Mouse (Mus musculus): ENCODE results near the gene Rtn4rl1. TPM values are rescaled to one million over a fixed set of nuclear protein-coding genes. Genes with fewer than 3 reads are reported as not detected.

Gene Rtn4rl1
- total RNA-seq, 1 experiment from 2014 or later: 0.47 TPM

- peak; percentile 86 for ATAC-seq (ENCODE audit: extremely low read depth, insufficient number of reproducible peaks, low FRiP score, poor library complexity, severe bottlenecking)
Measured at GRCm38 (mm10) chr11:75178672-75179208, 14.8 kb upstream of the Rtn4rl1 start, which contains the start of gene Ovca2. Ovca2 (minus strand) TSS chr11:75178835.

- ATAC-seq (ENCODE audit: extremely low read depth, insufficient number of reproducible peaks, low FRiP score, poor library complexity, severe bottlenecking): no peak
Measured at GRCm38 (mm10) chr11:75183917-75184570, 9.5 kb upstream of the Rtn4rl1 start.

- ATAC-seq (ENCODE audit: extremely low read depth, insufficient number of reproducible peaks, low FRiP score, poor library complexity, severe bottlenecking): no peak
Measured at GRCm38 (mm10) chr11:75184573-75184972, 9.0 kb upstream of the Rtn4rl1 start.

GRCm38 (mm10) chr11:75184986-75185385 lies 8.6 kb upstream of the Rtn4rl1 start:
- ATAC-seq (ENCODE audit: extremely low read depth, insufficient number of reproducible peaks, low FRiP score, poor library complexity, severe bottlenecking): peak; percentile 45

- ATAC-seq (ENCODE audit: extremely low read depth, insufficient number of reproducible peaks, low FRiP score, poor library complexity, severe bottlenecking): no peak
Measured at GRCm38 (mm10) chr11:75189713-75190370, 3.7 kb upstream of the Rtn4rl1 start.

GRCm38 (mm10) chr11:75190371-75190724 lies 3.2 kb upstream of the Rtn4rl1 start:
- ATAC-seq (ENCODE audit: extremely low read depth, insufficient number of reproducible peaks, low FRiP score, poor library complexity, severe bottlenecking): peak; percentile 84

- no peak for ATAC-seq (ENCODE audit: extremely low read depth, insufficient number of reproducible peaks, low FRiP score, poor library complexity, severe bottlenecking)
Measured at GRCm38 (mm10) chr11:75190905-75191441, 2.6 kb upstream of the Rtn4rl1 start, which contains the start of gene Dph1. Dph1 (minus strand) TSS chr11:75191241.

- no peak for ATAC-seq (ENCODE audit: extremely low read depth, insufficient number of reproducible peaks, low FRiP score, poor library complexity, severe bottlenecking)
Measured at GRCm38 (mm10) chr11:75191841-75192240, 1.7 kb upstream of the Rtn4rl1 start.

- ATAC-seq (ENCODE audit: extremely low read depth, insufficient number of reproducible peaks, low FRiP score, poor library complexity, severe bottlenecking): peak; percentile 33; the same call in 1 of the 2 replicates
Measured at GRCm38 (mm10) chr11:75192336-75193214, 1.0 kb upstream of the Rtn4rl1 start.

GRCm38 (mm10) chr11:75194121-75194849 lies 702 bp downstream of the Rtn4rl1 start:
- ATAC-seq (ENCODE audit: extremely low read depth, insufficient number of reproducible peaks, low FRiP score, poor library complexity, severe bottlenecking): no peak

GRCm38 (mm10) chr11:75194850-75195461 lies 1.4 kb downstream of the Rtn4rl1 start:
- no peak for ATAC-seq (ENCODE audit: extremely low read depth, insufficient number of reproducible peaks, low FRiP score, poor library complexity, severe bottlenecking)

- no peak for ATAC-seq (ENCODE audit: extremely low read depth, insufficient number of reproducible peaks, low FRiP score, poor library complexity, severe bottlenecking)
Measured at GRCm38 (mm10) chr11:75196131-75196530, 2.5 kb downstream of the Rtn4rl1 start.

GRCm38 (mm10) chr11:75197956-75198355 lies 4.4 kb downstream of the Rtn4rl1 start:
- no peak for ATAC-seq (ENCODE audit: extremely low read depth, insufficient number of reproducible peaks, low FRiP score, poor library complexity, severe bottlenecking)

- ATAC-seq (ENCODE audit: extremely low read depth, insufficient number of reproducible peaks, low FRiP score, poor library complexity, severe bottlenecking): no peak
Measured at GRCm38 (mm10) chr11:75198792-75199191, 5.2 kb downstream of the Rtn4rl1 start.

- no peak for ATAC-seq (ENCODE audit: extremely low read depth, insufficient number of reproducible peaks, low FRiP score, poor library complexity, severe bottlenecking)
Measured at GRCm38 (mm10) chr11:75199951-75200350, 6.4 kb downstream of the Rtn4rl1 start.

- no peak for ATAC-seq (ENCODE audit: extremely low read depth, insufficient number of reproducible peaks, low FRiP score, poor library complexity, severe bottlenecking)
Measured at GRCm38 (mm10) chr11:75200935-75201334, 7.4 kb downstream of the Rtn4rl1 start.

- no peak for ATAC-seq (ENCODE audit: extremely low read depth, insufficient number of reproducible peaks, low FRiP score, poor library complexity, severe bottlenecking)
Measured at GRCm38 (mm10) chr11:75201721-75202120, 8.1 kb downstream of the Rtn4rl1 start.

- ATAC-seq (ENCODE audit: extremely low read depth, insufficient number of reproducible peaks, low FRiP score, poor library complexity, severe bottlenecking): no peak
Measured at GRCm38 (mm10) chr11:75203926-75204325, 10.3 kb downstream of the Rtn4rl1 start.

All from neutrophil, adult 5-6 weeks (primary cell).